Mouse (Mus musculus) liver, embryonic 14.5 days (tissue): ENCODE data around the gene Cercam. TPM values are rescaled to one million over a fixed set of nuclear protein-coding genes. Genes with fewer than 3 reads are reported as not detected.

Experiments used
- ATAC-seq: fragments of 200-750 bp; cut with Nextera tagmentation; 2 replicates; pipeline ENCODE4 v1.8.0; 2017; ENCODE audit warnings: moderate number of reproducible peaks, mild to moderate bottlenecking, moderate library complexity; ENCODE audit not compliant: insufficient read depth
- DNase-seq, 3 experiments: peaks; one replicate each; pipeline ENCODE4 v3.0.0-alpha.2; 2012 to 2013; ENCODE audit warnings: low read depth in 3 of 3, low spot score in 3 of 3
- H3K27ac ChIP-seq: fragments of 300-500 bp; sonication (generic); 2 replicates; pipeline ENCODE4 v1.5.1; 2014; ENCODE audit warnings: moderate library complexity, mild to moderate bottlenecking, control low read depth, inconsistent platforms
- H3K27me3 ChIP-seq: fragments of 300-500 bp; sonication (generic); 2 replicates; pipeline ENCODE4 v1.6.1; 2014; ENCODE audit warnings: mild to moderate bottlenecking, low read length, moderate library complexity; ENCODE audit not compliant: control insufficient read depth, insufficient read depth
- H3K36me3 ChIP-seq: fragments of 300-500 bp; sonication (generic); replicated peaks from 2 replicates; pipeline ENCODE4 v1.6.1; 2014; ENCODE audit warnings: low read depth; ENCODE audit not compliant: control insufficient read depth, insufficient read depth
- H3K4me1 ChIP-seq, 2 experiments: fragments of 200-500 bp in 1 of 2; fragments of 300-500 bp in 1 of 2; sonication (generic) in 1 of 2; replicated peaks; 2 replicates each; pipeline ENCODE4 v1.6.1; 2012 to 2014; ENCODE audit warnings: antibody characterized with exemption in 1 of 2, inconsistent platforms in 1 of 2, low read length in 1 of 2; ENCODE audit not compliant: control insufficient read depth in 2 of 2, insufficient read depth in 2 of 2
- H3K4me2 ChIP-seq: fragments of 300-500 bp; sonication (generic); 2 replicates; pipeline ENCODE4 v1.6.1; 2014; ENCODE audit warnings: low read depth, mild to moderate bottlenecking, control low read depth, moderate library complexity
- H3K4me3 ChIP-seq, 2 experiments: fragments of 200-500 bp in 1 of 2; fragments of 300-500 bp in 1 of 2; sonication (generic) in 1 of 2; 2 replicates each; pipeline ENCODE4 v1.5.1; 2012 to 2014; ENCODE audit warnings: low read depth in 2 of 2, low read length in 2 of 2, mild to moderate bottlenecking in 2 of 2, control low read depth in 1 of 2, inconsistent platforms in 1 of 2, moderate library complexity in 1 of 2; ENCODE audit not compliant: insufficient read depth in 1 of 2
- H3K9ac ChIP-seq: fragments of 300-500 bp; sonication (generic); replicated peaks from 2 replicates; pipeline ENCODE4 v1.6.1; 2014; ENCODE audit warnings: mild to moderate bottlenecking, control low read depth, moderate library complexity
- H3K9me3 ChIP-seq: fragments of 300-500 bp; sonication (generic); 2 replicates; pipeline ENCODE4 v1.6.1; 2016; ENCODE audit warnings: low read length, mixed read lengths; ENCODE audit not compliant: control insufficient read depth
- CTCF ChIP-seq: IDR thresholded peaks from 2 replicates; pipeline ENCODE4 v1.5.1; 2016; ENCODE audit warnings: antibody characterized with exemption, low read depth, control low read depth
- EP300 ChIP-seq: IDR thresholded peaks from 2 replicates; pipeline ENCODE4 v1.6.1; 2016; ENCODE audit warnings: antibody characterized with exemption, low read depth
- WGBS: fragments of 180-500 bp; shearing (Covaris S2); extraction: QIAGEN DNeasy Blood & Tissue Kit; methylation state at CpG from one replicate; pipeline ENCODE4 v1.1.7; 2014; ENCODE audit not compliant: insufficient replicate concordance; 5-methylcytosine and 5-hydroxymethylcytosine counted together
- polyA plus RNA-seq, 2 experiments: library from polyadenylated mRNA; depleted of rRNA in 1 of 2; stranded (reverse) in 1 of 2; unstranded in 1 of 2; fragments of >200 nt; fragmentation: Nextera tagmentation in 1 of 2; extraction: Ambion mirVana in 1 of 2; gene quantifications; 2 replicates each; pipeline versions ENCODE4 v1.2.1 to v1.2.3; 2012 to 2014

Cercam gene
- polyA plus RNA-seq, 2 experiments = 16.6 to 20.1 TPM

- ATAC-seq (no peak), DNase-seq (no peak)
- no peak overlapping the region for H3K9ac ChIP-seq
- no peak for TF ChIP-seq CTCF
- TF ChIP-seq EP300 = no peak
- H3K27me3 ChIP-seq = no peaks in the 10 kb centered on the region
- no peak overlapping the region for H3K27ac ChIP-seq
- no peaks in the 10 kb centered on the region for H3K36me3 ChIP-seq
- no peak overlapping the region for H3K4me3 ChIP-seq
- H3K9me3 ChIP-seq = no peaks in the 10 kb centered on the region
- WGBS = 57% methylated on average over 5 of the region's 5 CpGs
- H3K4me1 ChIP-seq = no peaks in the 10 kb centered on the region
- no peak overlapping the region for H3K4me2 ChIP-seq
Measured at GRCm38 (mm10) chr2:29853736-29854135, 15.2 kb upstream of the Cercam start.

GRCm38 (mm10) chr2:29855585-29856210, 13.3 kb upstream of the Cercam start:
- DNase-seq (no peak), ATAC-seq (no peak)
- TF ChIP-seq EP300 (no peak), CTCF (no peak)
- Histone ChIP-seq H3K4me3 (no peak overlapping the region), H3K36me3 (no peaks in the 10 kb centered on the region), H3K9me3 (no peaks in the 10 kb centered on the region), H3K9ac (no peak overlapping the region), H3K27ac (no peak overlapping the region), H3K27me3 (no peaks in the 10 kb centered on the region), H3K4me1 (no peaks in the 10 kb centered on the region), H3K4me2 (no peak overlapping the region)
- 68% methylated on average over 10 of the region's 10 CpGs for WGBS

GRCm38 (mm10) chr2:29856451-29857260, 12.3 kb upstream of the Cercam start:
- WGBS = 39% methylated on average over 19 of the region's 19 CpGs
- Histone ChIP-seq H3K9me3 (no peaks in the 10 kb centered on the region), H3K4me2 (no peak overlapping the region), H3K4me3 (no peak overlapping the region), H3K27me3 (no peaks in the 10 kb centered on the region), H3K9ac (no peak overlapping the region), H3K27ac (no peak overlapping the region), H3K4me1 (no peaks in the 10 kb centered on the region), H3K36me3 (no peaks in the 10 kb centered on the region)
- no peak for ATAC-seq
- DNase-seq = no peak
- TF ChIP-seq EP300 (no peak), CTCF (no peak)

GRCm38 (mm10) chr2:29857341-29857740, 11.6 kb upstream of the Cercam start:
- DNase-seq (no peak), ATAC-seq (no peak)
- TF ChIP-seq EP300 (no peak), CTCF (0 out of 2 replicates have a peak, but pooled peaks have one; percentile 7)

GRCm38 (mm10) chr2:29857967-29858366, 11.0 kb upstream of the Cercam start:
- no peaks in the 10 kb centered on the region for H3K4me1 ChIP-seq
- H3K9me3 ChIP-seq = no peaks in the 10 kb centered on the region
- whole genome bisulfite sequencing = 72% methylated on average over 5 of the region's 5 CpGs
- no peaks in the 10 kb centered on the region for H3K36me3 ChIP-seq
- ATAC-seq (no peak), DNase-seq (no peak)
- H3K4me3 ChIP-seq = no peak overlapping the region
- H3K4me2 ChIP-seq = no peak overlapping the region
- no peak overlapping the region for H3K27ac ChIP-seq
- H3K27me3 ChIP-seq = no peaks in the 10 kb centered on the region
- no peak overlapping the region for H3K9ac ChIP-seq
- TF ChIP-seq CTCF = no peak
- TF ChIP-seq EP300 = no peak

More at GRCm38 (mm10) chr2:29857341-29857740, 11.6 kb upstream of the Cercam start:
- WGBS = 44% methylated on average over 2 of the region's 2 CpGs
- Histone ChIP-seq H3K4me3 (no peak overlapping the region), H3K27me3 (no peaks in the 10 kb centered on the region), H3K4me2 (no peak overlapping the region), H3K9ac (no peak overlapping the region), H3K36me3 (no peaks in the 10 kb centered on the region), H3K27ac (no peak overlapping the region), H3K4me1 (no peaks in the 10 kb centered on the region), H3K9me3 (no peaks in the 10 kb centered on the region)
